8 mouse cellular contexts compared by ENCODE assay signal in genomic region chr5:43672177-43672911, GRCm38 (mm10). TPM values are rescaled to one million over a fixed set of nuclear protein-coding genes. Genes with fewer than 3 reads are reported as not detected.
DNase-seq lines count a peak whose midpoint lies in the region; ATAC-seq and TF ChIP-seq lines count a peak whose summit lies in the region.

No protein-coding gene starts in this region.

- intact Hi-C loops in left cerebral cortex, postnatal 25 days (cut with DNase I) = loop anchor here (5.0 to 10.0 kb wide), 3 partner anchors 165 to 1762 kb away; no protein-coding TSS in a partner anchor

- peak overlapping the region; percentile 23 for H3K4me3 ChIP-seq in erythroblast, embryonic 14.5 days (replicated peaks)
- H3K4me3 ChIP-seq in intestine, postnatal 0 days (ENCODE audit: low read depth, low read length) = peak overlapping the region; percentile 54

- H3K9ac ChIP-seq in intestine, postnatal 0 days (ENCODE audit: low read depth, low read length) = peak overlapping the region; percentile 64

- H3K9me3 ChIP-seq in erythroblast, embryonic 14.5 days (ENCODE audit: control insufficient read depth, low read length) = no peaks in the 10 kb centered on the region
- H3K9me3 ChIP-seq in intestine, postnatal 0 days (ENCODE audit: control insufficient read depth) = no peaks in the 10 kb centered on the region

- ATAC-seq in erythroblast, adult 5-6 weeks (replicated peaks; ENCODE audit: low FRiP score, poor library complexity, severe bottlenecking) = no peak
- ATAC-seq in granulocyte monocyte progenitor cell, adult 5-6 weeks (replicated peaks; ENCODE audit: poor library complexity, severe bottlenecking) = peak; percentile 71
- ATAC-seq in intestine, postnatal 0 days = peak; percentile 95

- no peaks in the 10 kb centered on the region for H3K4me1 ChIP-seq in erythroblast, embryonic 14.5 days (ENCODE audit: control insufficient read depth)
- H3K4me1 ChIP-seq in intestine, postnatal 0 days (replicated peaks; ENCODE audit: control insufficient read depth, insufficient read depth, low read length) = no peaks in the 10 kb centered on the region; the same call in 1 of the 2 replicates

- no peaks in the 10 kb centered on the region for H3K36me3 ChIP-seq in erythroblast, embryonic 14.5 days (ENCODE audit: control insufficient read depth)
- H3K36me3 ChIP-seq in intestine, postnatal 0 days (ENCODE audit: control insufficient read depth, insufficient read depth) = no peaks in the 10 kb centered on the region; the same call in 1 of the 2 replicates

- WGBS in intestine, postnatal 0 days = 0% methylated on average over 12 of the region's 12 CpGs

- TF ChIP-seq CTCF in intestine, postnatal 0 days (IDR thresholded peaks at IDR 0.05; ENCODE audit: low read depth) = peak; percentile 75

- peak overlapping the region; percentile 75 for H3K4me2 ChIP-seq in intestine, postnatal 0 days (replicated peaks; ENCODE audit: low read depth)

- DNase-seq in embryo, embryonic 9.5 days (ENCODE audit: extremely low spot score) = peak; percentile 90
- DNase-seq in left cerebral cortex, postnatal 25 days (ENCODE audit: low spot score in 2 of 2) = peak; percentile 83 to 92
- DNase-seq in mesoderm, embryonic 11.5 days (ENCODE audit: low read depth, low spot score) = peak; percentile 90
- peak; percentile 77 for DNase-seq in right cerebral cortex, postnatal 4 days

- H3K27me3 ChIP-seq in erythroblast, embryonic 14.5 days (ENCODE audit: control insufficient read depth) = no peaks in the 10 kb centered on the region
- no peaks in the 10 kb centered on the region for H3K27me3 ChIP-seq in intestine, postnatal 0 days (replicated peaks; ENCODE audit: control insufficient read depth, insufficient read depth, low read length)

- H3K27ac ChIP-seq in intestine, postnatal 0 days (ENCODE audit: low read depth, low read length) = no peak overlapping the region; the same call in 1 of the 2 replicates

RNA-seq across cellular contexts. Expression of gene Cc2d2a, which starts 10.2 kb away (rescaled TPM):
- not detected in 2 replicates for polyA plus RNA-seq in erythroblast, embryonic 14.5 days (2012)
- 1.5 TPM in 1 of 2 replicates, not detected in the other for total RNA-seq in erythroblast, adult 5-6 weeks (2015; ENCODE audit: low replicate concordance)
- 0.34 and 0.98 TPM in 2 replicates for total RNA-seq in erythroblast, adult 5-6 weeks (2017; ENCODE audit: low replicate concordance)
- total RNA-seq in granulocyte monocyte progenitor cell, adult 5-6 weeks (2014; fragmentation: Nextera tagmentation) = 5.2 and 5.4 TPM in 2 replicates
- 2.6 TPM in 2 replicates for total RNA-seq in granulocyte monocyte progenitor cell, adult 5-6 weeks (2017)
- polyA plus RNA-seq in intestine, postnatal 0 days (2015; fragmentation: Nextera tagmentation; extraction: Ambion mirVana) = 2.8 and 3.6 TPM in 2 replicates
- 10 to 100 TPM; 13.3 to 13.5 TPM for total RNA-seq in left cerebral cortex, postnatal 25 days (2021)
